Mouse (Mus musculus): ENCODE measurements at regions not wholly inside any gene's neighbourhood (a gene's known extent, or its start where the extent isn't known, plus 50 kb on each side); places are given as distances from the start of the nearest gene placed in this dataset.
A peak's percentile ranks its signal among the peaks of the same experiment; 100 is the strongest.

GRCm38 (mm10) chr14:60525284-60525962 is 108.4 kb upstream of the Spata13 start:
- DNase-seq (ENCODE audit: extremely low spot score in 1 of 2, low spot score in 1 of 2): peak; percentile 38 to 92

- no peak for DNase-seq (ENCODE audit: extremely low spot score in 1 of 2, low spot score in 1 of 2)
Measured at GRCm38 (mm10) chr14:60525979-60526378, 107.8 kb upstream of the Spata13 start.

- peak in 1 of 2 experiments; percentile 32 for DNase-seq (ENCODE audit: extremely low spot score in 1 of 2, low spot score in 1 of 2)
Measured at GRCm38 (mm10) chr14:60526832-60527231, 107.0 kb upstream of the Spata13 start.

GRCm38 (mm10) chr14:60527951-60528350 is 105.8 kb upstream of the Spata13 start:
- no peak for DNase-seq (ENCODE audit: extremely low spot score in 1 of 2, low spot score in 1 of 2)

- no peak for DNase-seq (ENCODE audit: extremely low spot score in 1 of 2, low spot score in 1 of 2)
Measured at GRCm38 (mm10) chr14:60528520-60528919, 105.3 kb upstream of the Spata13 start.

- DNase-seq (ENCODE audit: extremely low spot score in 1 of 2, low spot score in 1 of 2): peak in 1 of 2 experiments; percentile 52
Measured at GRCm38 (mm10) chr14:60529022-60529421, 104.8 kb upstream of the Spata13 start.

- DNase-seq (ENCODE audit: extremely low spot score in 1 of 2, low spot score in 1 of 2): no peak
Measured at GRCm38 (mm10) chr14:60529646-60530347, 104.0 kb upstream of the Spata13 start.

GRCm38 (mm10) chr14:60530348-60530711 is 103.5 kb upstream of the Spata13 start:
- no peak for DNase-seq (ENCODE audit: extremely low spot score in 1 of 2, low spot score in 1 of 2)

GRCm38 (mm10) chr14:60530973-60531372 is 102.8 kb upstream of the Spata13 start:
- no peak for DNase-seq (ENCODE audit: extremely low spot score in 1 of 2, low spot score in 1 of 2)

GRCm38 (mm10) chr14:60531766-60532165 is 102.0 kb upstream of the Spata13 start:
- no peak for DNase-seq (ENCODE audit: extremely low spot score in 1 of 2, low spot score in 1 of 2)

GRCm38 (mm10) chr14:60533452-60534224 is 100.2 kb upstream of the Spata13 start:
- DNase-seq (ENCODE audit: extremely low spot score in 1 of 2, low spot score in 1 of 2): no peak

- DNase-seq (ENCODE audit: extremely low spot score in 1 of 2, low spot score in 1 of 2): peak in 1 of 2 experiments; percentile 26
Measured at GRCm38 (mm10) chr14:60539040-60539439, 94.8 kb upstream of the Spata13 start.

- DNase-seq (ENCODE audit: extremely low spot score in 1 of 2, low spot score in 1 of 2): no peak
Measured at GRCm38 (mm10) chr14:60540111-60540510, 93.7 kb upstream of the Spata13 start.

- DNase-seq (ENCODE audit: extremely low spot score in 1 of 2, low spot score in 1 of 2): no peak
Measured at GRCm38 (mm10) chr14:60541596-60541995, 92.2 kb upstream of the Spata13 start.

GRCm38 (mm10) chr14:60544767-60545166 is 89.0 kb upstream of the Spata13 start:
- no peak for DNase-seq (ENCODE audit: extremely low spot score in 1 of 2, low spot score in 1 of 2)

GRCm38 (mm10) chr14:60554222-60554740 is 79.5 kb upstream of the Spata13 start:
- peak; percentile 88 to 91 for DNase-seq (ENCODE audit: extremely low spot score in 1 of 2, low spot score in 1 of 2)

GRCm38 (mm10) chr14:60556541-60556940 is 77.3 kb upstream of the Spata13 start:
- DNase-seq (ENCODE audit: extremely low spot score in 1 of 2, low spot score in 1 of 2): peak in 1 of 2 experiments; percentile 23

GRCm38 (mm10) chr14:60557020-60557419 is 76.8 kb upstream of the Spata13 start:
- DNase-seq (ENCODE audit: extremely low spot score in 1 of 2, low spot score in 1 of 2): no peak

- no peak for DNase-seq (ENCODE audit: extremely low spot score in 1 of 2, low spot score in 1 of 2)
Measured at GRCm38 (mm10) chr14:60559376-60559775, 74.4 kb upstream of the Spata13 start.

- no peak for DNase-seq (ENCODE audit: extremely low spot score in 1 of 2, low spot score in 1 of 2)
Measured at GRCm38 (mm10) chr14:60559826-60560529, 73.8 kb upstream of the Spata13 start.

- no peak for DNase-seq (ENCODE audit: extremely low spot score in 1 of 2, low spot score in 1 of 2)
Measured at GRCm38 (mm10) chr14:60576281-60576680, 57.5 kb upstream of the Spata13 start.

Measured in frontal cortex, adult 2 months (tissue).